Mouse (Mus musculus): ENCODE measurements at regions not wholly inside any gene's neighbourhood (a gene's known extent, or its start where the extent isn't known, plus 50 kb on each side); places are given as distances from the start of the nearest gene placed in this dataset.

DNA sequence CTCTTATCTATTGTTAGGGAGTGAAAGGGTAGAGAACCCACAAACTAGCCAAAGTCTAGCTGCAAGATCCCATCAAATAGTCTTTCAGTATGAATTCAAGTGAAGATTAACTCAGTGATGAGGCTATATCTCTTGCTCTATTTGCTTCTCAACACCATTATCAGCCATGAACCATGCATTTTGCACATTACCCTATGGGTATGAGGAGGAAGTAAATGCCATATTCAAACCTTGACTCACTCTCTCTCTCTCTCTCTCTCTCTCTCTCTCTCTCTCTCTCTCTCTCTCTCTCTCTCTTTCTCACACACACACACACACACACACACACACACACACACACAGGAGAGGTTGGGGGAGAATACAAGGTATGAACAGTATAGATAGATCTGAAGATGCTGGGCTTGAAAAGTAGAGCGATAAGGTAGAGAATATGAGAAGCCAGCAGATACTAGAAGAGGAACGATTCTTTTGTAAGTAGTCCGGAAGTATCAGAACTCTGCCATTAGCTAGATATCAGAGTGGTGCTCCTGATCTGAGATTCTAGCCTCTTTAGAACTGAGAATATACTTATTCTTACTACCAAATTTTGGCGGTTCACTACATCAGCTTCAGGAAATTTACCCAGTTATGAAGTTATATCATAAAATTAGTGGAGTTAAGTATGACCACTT is 113.3 kb upstream of the P2ry1 start:
- Histone ChIP-seq H3K27ac (ENCODE audit: insufficient read depth, low read depth, low read length) (no peak overlapping the region), H3K4me3 (ENCODE audit: insufficient read depth, low read length) (no peak overlapping the region), H3K4me1 (ENCODE audit: control insufficient read depth, insufficient read depth, low read length) (peaks cover 2% of the 10 kb centered on the region; the same call in 1 of the 2 replicates)
- TF ChIP-seq CTCF (IDR thresholded peaks at IDR 0.05; ENCODE audit: low read depth, low read length) (no peak), POLR2A (IDR thresholded peaks at IDR 0.05; ENCODE audit: borderline replicate concordance, low read depth, low read length) (no peak)

DNA sequence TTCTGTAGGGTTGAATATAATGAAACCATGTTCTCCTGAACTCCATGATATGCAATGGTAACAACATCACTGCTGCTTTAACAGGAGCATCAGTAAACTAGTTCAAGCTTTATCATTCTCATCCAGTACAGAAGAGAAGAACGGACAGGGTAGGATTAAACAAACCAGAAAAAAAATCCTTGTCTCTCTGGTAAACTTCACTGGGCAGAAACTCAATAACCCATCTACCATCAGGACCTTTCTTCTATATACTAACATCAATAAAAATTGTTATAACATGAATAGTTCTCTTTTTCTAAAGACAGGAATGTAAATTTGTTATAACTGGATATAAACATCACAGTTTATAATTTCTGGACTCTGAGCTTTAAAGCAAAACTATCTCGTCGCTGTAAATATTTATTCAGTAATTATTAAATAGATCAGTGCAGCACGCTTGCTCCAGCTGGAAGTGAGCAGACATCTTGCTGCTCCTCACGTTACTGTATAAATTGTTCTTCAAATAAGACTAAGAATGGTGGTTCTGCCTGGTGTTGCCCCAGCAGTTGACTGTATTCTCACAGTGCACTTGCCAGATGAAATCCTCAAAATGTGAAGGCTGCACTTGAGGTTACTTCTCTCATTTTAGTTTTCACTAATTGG is 104.8 kb upstream of the P2ry1 start:
- TF ChIP-seq POLR2A (IDR thresholded peaks at IDR 0.05; ENCODE audit: borderline replicate concordance, low read depth, low read length), result no peak
- TF ChIP-seq CTCF (IDR thresholded peaks at IDR 0.05; ENCODE audit: low read depth, low read length), result no peak
- no peaks in the 10 kb centered on the region for H3K4me1 ChIP-seq (ENCODE audit: control insufficient read depth, insufficient read depth, low read length)
- no peak overlapping the region for H3K27ac ChIP-seq (ENCODE audit: insufficient read depth, low read depth, low read length)
- no peak overlapping the region for H3K4me3 ChIP-seq (ENCODE audit: insufficient read depth, low read length)

DNA sequence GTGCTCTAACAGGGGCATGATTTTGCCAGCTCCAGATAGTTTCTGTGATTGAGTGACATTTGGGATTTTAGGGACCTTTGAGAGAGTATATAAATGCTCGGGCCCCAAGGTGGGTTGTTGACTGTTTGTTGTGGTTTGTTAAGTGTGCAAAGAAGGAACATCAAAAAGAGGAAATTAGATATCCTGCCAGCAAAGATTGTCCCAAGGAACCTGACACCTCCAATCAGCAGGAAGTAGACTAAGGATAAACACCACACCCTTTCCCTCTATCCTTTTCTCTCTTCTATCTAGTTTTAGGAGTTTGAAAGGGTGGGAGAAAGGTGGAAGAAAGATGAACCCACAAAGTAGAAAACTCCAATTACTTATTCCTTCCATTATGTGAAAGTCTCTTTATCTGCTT is 103.9 kb upstream of the P2ry1 start:
- no peak for TF ChIP-seq CTCF (IDR thresholded peaks at IDR 0.05; ENCODE audit: low read depth, low read length)
- TF ChIP-seq POLR2A (IDR thresholded peaks at IDR 0.05; ENCODE audit: borderline replicate concordance, low read depth, low read length), result no peak
- no peak overlapping the region for H3K27ac ChIP-seq (ENCODE audit: insufficient read depth, low read depth, low read length)
- H3K4me1 ChIP-seq (ENCODE audit: control insufficient read depth, insufficient read depth, low read length), result no peaks in the 10 kb centered on the region
- H3K4me3 ChIP-seq (ENCODE audit: insufficient read depth, low read length), result no peak overlapping the region

DNA sequence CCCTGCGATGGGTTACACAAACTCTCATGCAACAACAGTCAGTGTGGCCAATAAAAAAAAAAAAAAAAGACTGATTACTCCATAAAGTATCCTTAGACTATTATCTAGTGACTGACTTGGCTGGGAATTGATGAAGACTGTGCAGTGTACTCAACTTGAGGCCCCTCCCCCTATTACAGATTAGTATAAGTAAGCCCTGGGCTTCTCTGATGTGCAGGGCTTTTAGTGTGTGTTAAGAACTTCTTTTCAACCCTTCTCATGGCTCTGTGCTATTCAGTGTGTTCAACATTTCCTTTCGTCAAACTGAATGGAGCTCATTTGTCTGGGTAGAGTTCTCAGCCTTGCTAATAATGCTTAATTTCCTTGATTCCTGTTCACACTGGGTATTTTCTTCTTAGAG is 101.0 kb upstream of the P2ry1 start:
- TF ChIP-seq POLR2A (IDR thresholded peaks at IDR 0.05; ENCODE audit: borderline replicate concordance, low read depth, low read length), result no peak
- TF ChIP-seq CTCF (IDR thresholded peaks at IDR 0.05; ENCODE audit: low read depth, low read length), result no peak
- Histone ChIP-seq H3K27ac (ENCODE audit: insufficient read depth, low read depth, low read length) (no peak overlapping the region), H3K4me1 (ENCODE audit: control insufficient read depth, insufficient read depth, low read length) (no peaks in the 10 kb centered on the region), H3K4me3 (ENCODE audit: insufficient read depth, low read length) (no peak overlapping the region)

DNA sequence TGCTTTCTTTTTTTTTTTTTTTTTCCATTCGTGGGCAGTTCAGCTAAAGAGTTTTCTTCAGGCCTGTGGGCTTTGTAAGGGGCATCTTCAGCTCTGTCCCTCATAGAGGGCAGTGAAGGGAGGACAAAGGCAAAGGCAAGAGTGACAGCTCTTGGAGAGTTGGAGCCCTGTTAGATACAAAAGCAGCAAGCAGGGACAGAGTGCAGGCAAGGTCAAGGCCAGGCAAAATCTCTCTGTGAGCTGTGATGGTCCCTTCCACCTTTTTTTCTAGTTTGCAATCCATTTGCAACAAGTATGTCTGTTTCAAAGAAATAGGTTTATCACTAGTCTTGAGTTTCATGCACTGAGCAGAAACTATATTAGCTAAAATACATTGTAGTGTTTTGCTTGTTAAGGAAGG is 86.2 kb upstream of the P2ry1 start:
- Histone ChIP-seq H3K4me1 (ENCODE audit: control insufficient read depth, insufficient read depth, low read length) (no peaks in the 10 kb centered on the region), H3K27ac (ENCODE audit: insufficient read depth, low read depth, low read length) (no peak overlapping the region), H3K4me3 (ENCODE audit: insufficient read depth, low read length) (no peak overlapping the region)
- TF ChIP-seq POLR2A (IDR thresholded peaks at IDR 0.05; ENCODE audit: borderline replicate concordance, low read depth, low read length) (no peak), CTCF (IDR thresholded peaks at IDR 0.05; ENCODE audit: low read depth, low read length) (no peak)

DNA sequence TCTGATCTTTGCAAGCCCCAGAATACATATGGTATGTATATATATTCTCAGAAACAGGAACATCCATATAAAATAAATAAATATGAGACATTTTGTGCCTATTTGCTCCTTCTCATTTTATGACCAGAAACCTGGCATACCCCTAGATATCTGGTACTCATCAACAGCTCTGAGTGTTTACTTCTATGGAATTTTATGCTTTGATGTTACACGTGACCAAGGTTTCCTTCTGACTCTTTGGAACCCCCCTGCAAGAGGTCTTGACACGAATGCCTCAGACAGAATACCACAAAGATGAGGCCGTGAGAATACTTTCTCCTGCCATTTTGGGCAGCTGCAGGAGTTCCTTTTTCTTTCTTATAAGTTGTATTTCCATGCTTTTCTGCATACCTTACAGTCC is 85.3 kb upstream of the P2ry1 start:
- Histone ChIP-seq H3K27ac (ENCODE audit: insufficient read depth, low read depth, low read length) (no peak overlapping the region), H3K4me1 (ENCODE audit: control insufficient read depth, insufficient read depth, low read length) (no peaks in the 10 kb centered on the region), H3K4me3 (ENCODE audit: insufficient read depth, low read length) (no peak overlapping the region)
- TF ChIP-seq CTCF (IDR thresholded peaks at IDR 0.05; ENCODE audit: low read depth, low read length), result no peak
- TF ChIP-seq POLR2A (IDR thresholded peaks at IDR 0.05; ENCODE audit: borderline replicate concordance, low read depth, low read length), result no peak

DNA sequence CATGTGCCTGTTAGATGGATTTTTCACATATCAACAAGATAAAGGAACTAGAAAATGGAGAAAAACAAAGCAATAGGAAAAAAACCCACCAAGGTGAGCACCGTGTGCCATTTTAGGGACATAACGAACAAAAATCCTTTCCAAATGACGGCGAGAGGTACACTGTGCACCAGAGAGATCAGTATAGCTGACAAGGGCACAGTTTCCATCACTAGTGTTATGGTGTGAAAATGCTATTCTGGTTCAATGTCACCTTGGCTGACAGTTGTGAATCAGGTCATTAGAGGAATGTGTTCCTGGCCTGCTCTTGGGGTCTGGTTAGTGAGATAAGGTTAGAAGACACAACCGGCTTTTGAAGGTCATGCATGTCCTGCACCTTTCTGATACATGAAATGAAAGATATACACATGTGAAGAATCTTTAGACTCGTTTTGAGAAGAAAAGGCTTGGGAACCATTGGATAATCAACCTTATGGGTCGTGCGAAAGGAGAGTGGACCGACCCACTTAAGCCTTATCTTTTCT is 76.5 kb upstream of the P2ry1 start:
- Histone ChIP-seq H3K27ac (ENCODE audit: insufficient read depth, low read depth, low read length) (no peak overlapping the region), H3K4me1 (ENCODE audit: control insufficient read depth, insufficient read depth, low read length) (peaks cover 3% of the 10 kb centered on the region), H3K4me3 (ENCODE audit: insufficient read depth, low read length) (no peak overlapping the region)
- TF ChIP-seq CTCF (IDR thresholded peaks at IDR 0.05; ENCODE audit: low read depth, low read length) (no peak), POLR2A (IDR thresholded peaks at IDR 0.05; ENCODE audit: borderline replicate concordance, low read depth, low read length) (no peak)

DNA sequence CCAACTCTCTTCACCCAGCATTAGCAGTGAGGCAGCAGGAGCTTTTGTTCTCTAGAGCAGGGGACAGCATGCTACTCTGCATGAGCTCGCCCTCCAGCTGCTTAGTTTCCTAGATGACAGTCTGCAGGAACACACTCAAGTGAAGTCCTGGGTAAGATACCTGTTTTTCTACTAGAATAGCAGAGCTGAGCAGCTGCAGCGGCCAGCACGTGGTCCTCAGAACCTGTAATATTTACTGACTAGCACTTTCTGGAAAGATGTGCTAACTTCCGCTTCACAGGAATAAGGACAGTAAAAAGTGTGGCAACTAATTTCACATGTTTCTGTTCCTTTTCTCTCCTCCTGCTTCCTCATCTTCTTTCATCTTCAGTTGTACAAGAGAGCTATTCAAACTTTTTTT is 73.7 kb upstream of the P2ry1 start:
- Histone ChIP-seq H3K4me3 (ENCODE audit: insufficient read depth, low read length) (no peak overlapping the region), H3K4me1 (ENCODE audit: control insufficient read depth, insufficient read depth, low read length) (peaks cover 3% of the 10 kb centered on the region), H3K27ac (ENCODE audit: insufficient read depth, low read depth, low read length) (peak overlapping the region; percentile 34; the same call in 1 of the 2 replicates)
- TF ChIP-seq CTCF (IDR thresholded peaks at IDR 0.05; ENCODE audit: low read depth, low read length), result no peak
- TF ChIP-seq POLR2A (IDR thresholded peaks at IDR 0.05; ENCODE audit: borderline replicate concordance, low read depth, low read length), result no peak

DNA sequence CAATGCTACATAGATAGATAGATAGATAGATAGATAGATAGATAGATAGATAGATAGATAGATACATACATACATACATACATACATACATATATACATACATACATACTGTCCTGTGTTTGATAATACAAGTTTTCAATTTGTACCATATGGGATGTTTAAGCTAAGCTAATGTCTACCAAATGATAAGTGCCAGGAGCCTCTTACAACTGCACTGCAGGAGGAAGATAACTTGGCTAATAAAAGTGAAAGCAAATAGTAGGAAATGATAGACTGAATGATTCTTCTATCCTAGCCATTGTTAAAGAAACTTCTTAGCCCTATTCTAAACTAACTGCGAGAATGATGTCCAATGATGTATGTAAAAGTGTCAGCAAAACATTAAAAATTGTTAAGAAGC is 68.1 kb upstream of the P2ry1 start:
- Histone ChIP-seq H3K4me1 (ENCODE audit: control insufficient read depth, insufficient read depth, low read length) (no peaks in the 10 kb centered on the region), H3K27ac (ENCODE audit: insufficient read depth, low read depth, low read length) (no peak overlapping the region), H3K4me3 (ENCODE audit: insufficient read depth, low read length) (no peak overlapping the region)
- TF ChIP-seq CTCF (IDR thresholded peaks at IDR 0.05; ENCODE audit: low read depth, low read length) (no peak), POLR2A (IDR thresholded peaks at IDR 0.05; ENCODE audit: borderline replicate concordance, low read depth, low read length) (no peak)

DNA sequence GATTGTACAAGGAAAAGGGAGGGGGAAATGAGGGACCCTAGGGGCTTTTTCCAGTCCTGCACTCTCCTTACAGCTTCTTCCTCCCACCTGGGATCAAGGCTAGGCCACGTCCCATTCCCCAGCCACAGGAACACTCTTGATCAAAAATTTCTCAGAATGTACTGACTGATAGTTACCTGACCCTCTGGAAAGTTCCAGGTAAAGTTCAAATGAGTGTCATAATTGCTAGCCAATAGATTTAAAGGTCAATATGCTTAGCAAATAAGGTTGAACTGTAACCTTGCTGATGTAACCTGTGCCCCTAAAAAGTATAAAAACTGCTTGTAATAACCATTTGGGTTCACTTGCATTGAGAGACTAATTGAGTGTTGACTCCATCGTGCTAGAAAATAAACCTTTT is 61.1 kb upstream of the P2ry1 start:
- no peaks in the 10 kb centered on the region for H3K4me1 ChIP-seq (ENCODE audit: control insufficient read depth, insufficient read depth, low read length)

More for the DNA sequence above, 61.1 kb upstream of the P2ry1 start:
- TF ChIP-seq CTCF (IDR thresholded peaks at IDR 0.05; ENCODE audit: low read depth, low read length), result no peak
- TF ChIP-seq POLR2A (IDR thresholded peaks at IDR 0.05; ENCODE audit: borderline replicate concordance, low read depth, low read length), result no peak
- H3K27ac ChIP-seq (ENCODE audit: insufficient read depth, low read depth, low read length), result no peak overlapping the region
- no peak overlapping the region for H3K4me3 ChIP-seq (ENCODE audit: insufficient read depth, low read length)

Measured in bone marrow macrophage, adult 2 months (primary cell).